Mouse (Mus musculus): ENCODE data around the gene Klhl41. TPM values are rescaled to one million over a fixed set of nuclear protein-coding genes. Genes with fewer than 3 reads are reported as not detected.
"Not testable (repeated sequence)": the region's sequence is repeated elsewhere in the genome, so short reads cannot be mapped to it uniquely, and the experiment has no call there.

The Klhl41 gene
- 0.06 and 0.07 TPM in 2 replicates for polyA plus RNA-seq (2012; rRNA removed)

DNA sequence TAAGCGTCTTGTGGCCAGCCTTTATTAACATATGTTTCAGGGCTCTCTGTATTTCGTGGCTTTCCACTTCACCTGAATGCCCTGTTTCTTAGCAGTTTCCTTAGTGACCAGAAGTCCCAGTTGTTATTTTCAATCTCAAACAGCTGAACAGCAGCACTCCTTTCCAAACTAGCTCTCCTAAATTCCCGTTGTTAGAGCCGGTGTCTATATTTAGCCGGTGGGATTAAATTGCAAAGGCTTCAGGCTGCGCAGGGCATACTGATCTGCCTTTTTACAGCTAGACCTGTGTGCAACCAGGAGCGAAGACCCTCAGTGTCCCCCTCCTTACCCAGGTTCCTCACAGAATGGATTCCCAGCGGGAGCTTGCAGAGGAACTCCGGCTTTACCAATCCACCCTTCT, at the start of gene Klhl41:
TSS of gene Klhl41 (plus strand) at position 268 of the 400 bp plus-strand sequence.
- WGBS = 79% methylated on average over 9 of the region's 9 CpGs
- no peak for DNase-seq (ENCODE audit: low read depth, low spot score)

DNA sequence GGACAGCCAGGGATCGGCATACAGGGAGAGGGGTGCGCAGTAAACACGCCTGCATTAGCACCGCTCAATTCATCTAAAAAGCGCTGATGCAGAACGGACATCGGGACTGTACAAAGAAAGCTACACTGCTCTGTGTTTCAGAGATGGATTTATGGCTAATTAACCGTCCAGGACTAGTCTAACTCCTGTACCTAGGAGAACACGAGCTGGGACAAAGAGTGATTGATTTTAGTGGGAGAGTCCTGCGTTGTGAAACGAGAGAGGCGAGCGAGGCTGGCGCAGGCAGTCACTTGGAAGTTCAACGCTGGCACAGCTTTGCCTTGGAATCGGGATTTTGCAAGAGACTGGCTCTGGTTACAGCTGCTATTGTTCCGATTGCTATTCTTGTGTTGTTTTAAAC, 40.7 kb upstream of the Klhl41 start:
- no peak for DNase-seq (ENCODE audit: low read depth, low spot score)
- 69% methylated on average over 17 of the region's 17 CpGs for WGBS

DNA sequence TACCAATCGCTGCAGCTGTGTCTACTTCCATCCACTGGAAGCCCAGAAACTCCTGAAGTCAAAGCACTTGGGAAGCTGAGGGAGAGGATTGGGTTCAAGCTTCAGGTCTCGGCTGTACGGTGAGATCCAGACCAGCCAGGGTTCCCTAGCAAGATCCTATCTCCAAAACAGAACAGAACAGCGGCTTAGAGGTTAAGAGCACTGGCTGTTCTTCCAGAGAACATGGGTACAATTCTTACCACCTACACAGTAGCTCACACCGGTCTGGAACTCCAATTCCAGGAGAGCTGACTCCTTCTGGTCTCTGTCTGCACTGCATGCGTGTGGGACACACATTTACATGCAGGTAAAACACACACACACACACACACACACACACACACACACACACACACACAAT, 40.0 kb upstream of the Klhl41 start:
- WGBS = 84% methylated on average over 6 of the region's 6 CpGs

DNA sequence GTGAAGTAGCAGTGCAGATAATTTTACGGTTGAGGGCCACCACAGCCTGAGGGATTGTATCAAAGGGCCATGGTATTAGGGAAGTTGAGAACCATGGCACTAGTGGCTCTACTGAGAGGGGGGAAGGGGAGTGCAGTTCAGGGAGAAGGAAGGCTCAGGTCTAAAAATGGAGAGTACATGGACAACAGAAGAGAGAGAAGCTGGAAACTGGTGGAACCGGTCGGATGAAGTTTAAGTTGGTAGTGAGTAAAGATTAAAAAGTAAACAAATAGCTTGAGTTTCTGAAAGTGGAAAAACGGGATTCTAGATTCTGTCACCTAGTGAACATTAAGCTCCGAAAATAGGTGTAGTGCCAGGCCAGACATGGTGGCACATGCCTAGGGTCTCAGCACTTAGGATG, 39.1 kb upstream of the Klhl41 start:
- DNase-seq (ENCODE audit: low read depth, low spot score) = no peak
- 32% methylated on average over 5 of the region's 5 CpGs for WGBS

More for the DNA sequence above, 40.0 kb upstream of the Klhl41 start:
- DNase-seq (ENCODE audit: low read depth, low spot score) = no peak

DNA sequence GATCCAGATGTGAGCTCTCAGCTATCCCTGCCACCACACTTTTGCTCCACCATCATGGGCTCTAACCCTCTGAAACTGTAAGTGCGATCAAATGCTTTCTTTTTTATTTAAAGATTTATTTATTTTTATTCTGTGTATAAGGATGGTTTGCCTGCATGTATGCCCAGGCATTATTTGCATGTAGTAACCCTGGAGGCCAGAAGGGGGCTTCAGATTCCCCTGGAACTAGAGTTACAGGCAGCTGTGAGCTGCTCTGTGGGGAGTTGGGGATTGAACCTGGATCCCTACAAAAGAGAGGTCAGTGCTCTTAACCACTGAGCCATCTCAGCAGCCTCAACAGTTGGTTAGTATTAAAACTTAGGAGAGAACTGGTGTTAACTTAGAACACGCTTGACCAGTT, 38.5 kb upstream of the Klhl41 start:
- DNase-seq (ENCODE audit: low read depth, low spot score) = no peak
- WGBS = 91% methylated on average over 2 of the region's 2 CpGs

DNA sequence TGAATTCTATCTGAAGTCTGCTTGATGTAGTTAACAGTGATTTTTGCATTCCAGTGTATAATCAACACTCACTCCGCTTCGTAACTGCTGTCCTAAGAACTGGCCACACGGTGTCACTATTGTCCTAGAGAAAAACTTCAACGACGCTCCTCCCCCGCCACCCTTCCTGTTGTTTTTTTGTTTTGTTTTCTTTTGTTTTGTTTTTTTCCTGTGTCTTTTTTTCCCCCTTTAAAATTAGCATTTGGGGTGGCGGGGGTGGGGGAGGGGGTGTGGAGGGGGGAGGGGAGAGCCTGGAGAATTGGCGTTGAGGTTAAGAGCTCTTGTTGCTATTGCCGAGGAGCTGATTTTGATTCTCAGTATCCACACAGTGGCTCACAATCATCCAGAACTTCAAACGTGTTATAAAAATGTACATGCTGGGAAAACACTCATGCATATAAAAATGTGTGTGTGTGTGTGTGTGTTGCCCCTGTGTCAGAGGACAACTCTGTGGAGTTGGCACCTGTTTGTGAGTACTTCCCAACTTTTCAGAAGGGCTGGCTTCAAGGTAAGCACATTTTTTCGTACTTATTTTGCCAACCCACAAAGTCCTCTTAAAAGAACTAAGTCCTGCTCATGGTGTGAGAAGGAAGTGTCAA, 34.7 kb upstream of the Klhl41 start:
- DNase-seq (ENCODE audit: low read depth, low spot score) = peak; percentile 35
- 7% methylated on average over 11 of the region's 11 CpGs for WGBS

DNA sequence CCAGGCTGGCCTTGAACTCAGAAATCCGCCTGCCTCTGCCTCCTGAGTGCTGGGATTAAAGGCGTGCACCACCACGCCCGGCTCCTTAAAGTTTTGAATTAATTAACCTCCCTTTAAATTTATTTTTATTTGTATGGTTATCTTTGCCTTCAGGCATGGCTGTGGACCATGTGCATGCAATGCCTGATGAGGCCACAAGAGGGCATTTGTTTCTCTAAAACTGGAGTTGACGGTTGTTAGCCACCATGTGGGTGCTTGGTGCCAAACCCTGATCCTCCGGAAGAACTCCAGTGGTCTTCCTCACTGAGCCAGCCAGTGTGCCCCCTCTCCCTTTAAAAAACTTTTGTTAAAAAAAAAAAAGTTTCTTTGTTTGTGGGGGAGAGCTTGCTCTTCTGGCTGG, 34.1 kb upstream of the Klhl41 start:
- 74% methylated on average over 6 of the region's 6 CpGs for WGBS
- no peak for DNase-seq (ENCODE audit: low read depth, low spot score)

- 78% methylated on average over 7 of the region's 7 CpGs for WGBS
Measured at GRCm38 (mm10) chr2:69637989-69638388, 31.9 kb upstream of the Klhl41 start.

DNA sequence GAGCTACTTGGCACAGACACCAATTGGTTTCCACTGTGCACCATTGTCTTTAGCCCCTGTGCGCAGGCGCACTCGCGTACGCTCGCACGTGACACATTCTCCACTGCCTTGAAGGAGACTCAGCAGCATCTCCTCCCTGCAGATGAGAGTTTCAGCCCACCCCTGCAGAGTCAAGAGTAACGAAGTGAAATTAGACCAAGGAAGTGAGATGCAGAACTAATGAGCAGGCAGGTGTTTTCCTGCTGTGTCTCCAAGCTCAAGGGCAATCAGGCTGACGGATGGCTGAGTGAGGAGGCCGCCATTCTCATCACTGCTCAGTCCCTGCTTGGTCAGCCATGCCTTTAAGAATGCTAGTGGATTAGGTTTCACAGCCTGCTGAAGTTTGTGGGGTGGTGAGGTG, 29.8 kb upstream of the Klhl41 start:
- no peak for DNase-seq (ENCODE audit: low read depth, low spot score)
- 65% methylated on average over 10 of the region's 10 CpGs for WGBS

More at GRCm38 (mm10) chr2:69637989-69638388, 31.9 kb upstream of the Klhl41 start:
- not testable (repeated sequence) for DNase-seq (ENCODE audit: low read depth, low spot score)

GRCm38 (mm10) chr2:69644968-69645617, 24.8 kb upstream of the Klhl41 start:
- WGBS = 77% methylated on average over 11 of the region's 11 CpGs
- no peak for DNase-seq (ENCODE audit: low read depth, low spot score)

- WGBS = 4% methylated on average over 43 of the region's 43 CpGs
- peak; percentile 43 for DNase-seq (ENCODE audit: low read depth, low spot score)
Measured at GRCm38 (mm10) chr2:69646726-69647490, 23.0 kb upstream of the Klhl41 start, which contains the start of gene Bbs5. Gene Bbs5, plus strand, starts transcription at chr2:69647171.

GRCm38 (mm10) chr2:69649716-69650115, 20.2 kb upstream of the Klhl41 start:
- no peak for DNase-seq (ENCODE audit: low read depth, low spot score)
- WGBS = 88% methylated on average over 5 of the region's 5 CpGs

DNA sequence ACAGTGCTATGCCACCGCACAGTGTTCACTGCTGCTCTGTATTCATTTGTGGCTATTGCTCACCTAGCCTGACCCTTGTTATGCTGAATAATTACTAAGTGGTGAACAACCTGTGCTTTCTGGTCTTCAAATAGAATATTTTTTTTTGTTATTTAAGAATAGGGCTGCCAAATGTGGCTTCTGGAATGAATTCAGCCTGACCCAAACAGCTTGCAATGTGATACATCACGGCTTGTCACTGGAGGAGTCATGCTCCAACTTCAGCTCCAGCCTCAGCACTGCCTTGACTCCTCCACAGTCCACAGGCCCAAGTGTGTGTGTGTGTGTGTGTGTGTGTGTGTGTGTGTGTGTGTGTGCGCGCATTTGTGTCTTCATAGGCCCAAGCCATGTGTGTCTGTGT, 10.6 kb upstream of the Klhl41 start:
- WGBS = 93% methylated on average over 4 of the region's 4 CpGs
- DNase-seq (ENCODE audit: low read depth, low spot score) = no peak

DNA sequence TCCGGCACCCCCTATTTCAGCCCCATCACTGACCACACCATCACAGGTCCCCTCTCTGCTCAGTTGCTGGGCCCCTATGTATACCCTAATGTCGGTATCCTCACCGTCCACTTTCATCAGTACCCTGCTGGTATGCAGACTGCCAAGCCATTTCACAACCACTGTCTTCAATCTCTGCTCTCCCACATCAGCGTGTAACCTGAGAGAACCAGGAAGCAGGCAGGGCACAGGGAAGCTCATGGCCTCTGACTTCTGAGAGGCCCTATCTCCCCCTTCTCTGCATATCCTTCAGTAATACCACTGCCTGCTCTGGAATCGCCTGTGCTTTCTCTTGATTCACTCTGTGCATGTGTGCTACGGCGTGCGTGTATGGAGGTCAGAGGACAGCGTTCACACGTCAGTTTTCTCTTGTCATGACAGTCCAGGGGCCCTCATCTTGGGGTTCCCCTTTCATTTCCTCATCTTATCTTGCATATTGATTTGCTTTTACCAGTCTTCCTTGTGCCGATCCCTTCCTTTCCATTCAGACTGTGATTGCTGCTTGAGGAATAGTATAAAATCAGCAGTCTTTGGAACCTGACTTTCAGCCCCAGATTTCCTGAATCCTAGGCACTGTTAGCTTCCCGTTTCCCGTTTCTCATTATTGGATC, 6.0 kb upstream of the Klhl41 start:
- WGBS = 81% methylated on average over 13 of the region's 13 CpGs
- DNase-seq (ENCODE audit: low read depth, low spot score) = no peak

- DNase-seq (ENCODE audit: low read depth, low spot score) = no peak
- 94% methylated on average over 4 of the region's 4 CpGs for WGBS
Measured at GRCm38 (mm10) chr2:69667656-69668055, 2.3 kb upstream of the Klhl41 start.

GRCm38 (mm10) chr2:69668414-69668813, 1.5 kb upstream of the Klhl41 start:
- DNase-seq (ENCODE audit: low read depth, low spot score) = no peak
- 65% methylated on average over 6 of the region's 6 CpGs for WGBS

DNA sequence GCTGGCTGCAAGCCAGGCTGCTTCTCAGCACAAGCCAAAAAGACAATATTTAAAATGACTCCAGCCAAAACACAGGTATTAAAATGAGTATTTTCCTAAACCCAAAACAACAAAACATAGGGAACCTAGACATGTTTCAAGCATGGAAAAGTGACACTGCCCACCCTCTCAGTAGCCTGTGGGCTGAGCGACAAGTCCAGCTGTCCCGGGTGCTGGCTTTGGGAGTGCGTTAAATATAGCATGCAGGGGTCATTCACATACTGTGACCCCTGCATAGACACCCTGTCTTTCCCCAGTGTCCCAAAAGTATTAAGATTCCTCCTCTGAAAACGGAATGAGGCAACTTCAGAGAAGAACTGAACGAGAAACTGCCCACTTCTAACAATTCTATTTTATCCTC, 3.8 kb downstream of the Klhl41 start:
- no peak for DNase-seq (ENCODE audit: low read depth, low spot score)
- 66% methylated on average over 5 of the region's 5 CpGs for WGBS

GRCm38 (mm10) chr2:69675266-69675665, 5.3 kb downstream of the Klhl41 start:
- WGBS = 89% methylated on average over 9 of the region's 9 CpGs
- DNase-seq (ENCODE audit: low read depth, low spot score) = no peak

DNA sequence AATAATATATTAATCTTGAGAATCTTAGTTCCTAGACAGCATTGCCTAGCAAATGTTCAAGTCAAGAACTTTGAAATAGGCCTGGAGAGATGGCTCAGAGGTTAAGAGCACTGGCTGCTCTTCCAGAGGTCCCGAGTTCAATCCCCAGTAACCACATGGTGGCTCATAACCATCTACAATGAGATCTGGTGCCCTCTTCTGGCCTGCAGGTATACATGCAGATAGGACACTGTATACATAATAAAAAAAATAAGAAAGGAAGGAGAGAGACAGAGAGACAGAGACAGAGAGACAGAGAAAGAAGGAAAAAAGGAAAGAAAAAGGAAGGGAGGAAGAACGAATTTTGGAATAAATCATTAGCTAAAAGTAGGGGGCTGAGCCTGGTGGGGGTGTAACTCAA, 6.8 kb downstream of the Klhl41 start:
- WGBS = 44% methylated on average over 2 of the region's 2 CpGs
- no peak for DNase-seq (ENCODE audit: low read depth, low spot score)

DNA sequence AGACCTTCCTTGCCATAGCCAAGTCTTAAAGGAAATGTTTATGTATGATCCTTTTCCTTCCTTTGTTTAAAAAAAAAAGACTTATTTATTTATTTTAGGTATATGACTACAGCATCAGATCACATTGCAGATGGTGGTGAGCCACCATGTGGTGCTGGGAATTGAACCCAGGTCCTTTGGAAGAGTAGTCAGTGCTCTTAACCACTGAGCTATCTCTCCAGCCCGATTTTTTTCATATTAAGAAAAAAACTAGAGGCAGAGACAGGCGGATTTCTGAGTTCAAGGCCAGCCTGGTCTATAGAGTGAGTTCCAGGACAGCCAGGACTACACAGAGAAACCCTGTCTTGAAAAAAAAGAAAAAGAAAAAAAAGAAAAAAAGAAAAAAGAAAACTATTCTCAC, 7.3 kb downstream of the Klhl41 start:
- DNase-seq (ENCODE audit: low read depth, low spot score) = not testable (repeated sequence)
- 90% methylated on average over 2 of the region's 2 CpGs for WGBS

All from large intestine, adult 2 months (tissue).